Mouse (Mus musculus) forebrain, postnatal 0 days (tissue): Measurements from ENCODE around the gene Usp47. TPM values are rescaled to one million over a fixed set of nuclear protein-coding genes. Genes with fewer than 3 reads are reported as not detected.

Source experiments
- ATAC-seq: fragments of 200-750 bp; cut with Nextera tagmentation; 2 replicates; pipeline ENCODE4 v1.8.0; 2017; ENCODE audit warnings: mild to moderate bottlenecking, moderate library complexity
- DNase-seq: peaks from one replicate; pipeline ENCODE4 v3.0.0-alpha.2; 2015
- H3K27ac ChIP-seq: fragments of 300-500 bp; sonication (generic); 2 replicates; pipeline ENCODE4 v1.5.1; 2014; ENCODE audit warnings: low read depth, mild to moderate bottlenecking, antibody characterized with exemption, low read length, moderate library complexity, mixed read lengths
- H3K27me3 ChIP-seq: fragments of 300-500 bp; sonication (generic); 2 replicates; pipeline ENCODE4 v1.6.1; 2014; ENCODE audit warnings: mild to moderate bottlenecking, low read length, mixed read lengths; ENCODE audit not compliant: insufficient read depth
- H3K36me3 ChIP-seq: fragments of 300-500 bp; sonication (generic); 2 replicates; pipeline ENCODE4 v1.6.1; 2014; ENCODE audit warnings: mild to moderate bottlenecking, moderate library complexity; ENCODE audit not compliant: insufficient read depth
- H3K4me1 ChIP-seq: fragments of 300-500 bp; sonication (generic); 2 replicates; pipeline ENCODE4 v1.6.1; 2014; ENCODE audit warnings: antibody characterized with exemption; ENCODE audit not compliant: insufficient read depth
- H3K4me2 ChIP-seq: fragments of 300-500 bp; sonication (generic); 2 replicates; pipeline ENCODE4 v1.6.1; 2014; ENCODE audit warnings: low read depth, mild to moderate bottlenecking, moderate library complexity
- H3K4me3 ChIP-seq: fragments of 300-500 bp; sonication (generic); 2 replicates; pipeline ENCODE4 v1.5.1; 2014; ENCODE audit warnings: low read depth, low read length, mixed read lengths
- H3K9ac ChIP-seq: fragments of 300-500 bp; sonication (generic); 2 replicates; pipeline ENCODE4 v1.6.1; 2014; ENCODE audit warnings: mild to moderate bottlenecking
- H3K9me3 ChIP-seq: fragments of 300-500 bp; sonication (generic); 2 replicates; pipeline ENCODE4 v1.6.1; 2016; ENCODE audit warnings: low read length
- CTCF ChIP-seq: sonication (generic); IDR thresholded peaks from 2 replicates; pipeline ENCODE4 v1.5.1; 2016; ENCODE audit warnings: antibody characterized with exemption, control low read depth, low read depth
- WGBS: fragments of 180-500 bp; shearing (Covaris S2); extraction: QIAGEN DNeasy Blood & Tissue Kit; methylation state at CpG from one replicate; pipeline ENCODE4 v1.1.7; 2014; 5-methylcytosine and 5-hydroxymethylcytosine counted together
- polyA plus RNA-seq: library from polyadenylated mRNA; unstranded; fragments of >200 nt; fragmentation: Nextera tagmentation; extraction: Ambion mirVana; gene quantifications from 2 replicates; pipeline ENCODE4 v1.2.1, GENCODE M21; 2015
- total RNA-seq: library from RNA; depleted of rRNA; stranded (reverse); fragments of >200 nt; gene quantifications from 2 replicates; pipeline ENCODE4 v1.2.3, GENCODE M21; 2014

Gene Usp47
- total and polyA plus RNA-seq, 2 experiments from 2014 or later = 52.0 to 121 TPM

DNA sequence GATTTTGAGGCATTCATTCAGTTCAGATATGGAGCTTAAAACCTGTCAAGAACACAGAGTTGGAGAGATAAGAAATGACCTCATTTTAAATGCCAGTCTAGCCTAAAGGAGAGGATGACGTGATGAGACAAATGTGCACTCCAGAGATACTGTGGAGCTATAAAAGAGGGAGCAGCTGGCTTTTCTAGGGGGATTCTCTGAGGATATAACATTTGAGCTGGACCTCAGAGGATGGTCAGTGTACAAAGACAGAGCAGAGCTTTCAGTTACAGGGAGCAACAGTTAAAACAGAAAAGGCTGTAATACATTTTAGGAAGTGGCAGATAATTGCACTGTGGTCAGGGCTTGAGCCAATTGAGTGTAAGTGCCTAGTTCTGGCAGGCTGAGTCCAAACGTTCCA is 12.5 kb downstream of the Usp47 start:
- no peak for TF ChIP-seq CTCF
- H3K36me3 ChIP-seq = no peaks in the 10 kb centered on the region
- 36% methylated on average over 2 of the region's 2 CpGs for WGBS

GRCm38 (mm10) chr7:112036636-112037035 is 13.3 kb downstream of the Usp47 start:
- H3K4me1 ChIP-seq = no peaks in the 10 kb centered on the region
- ATAC-seq = no peak
- no peak for DNase-seq
- no peak for TF ChIP-seq CTCF
- H3K27ac ChIP-seq = no peak overlapping the region
- no peak overlapping the region for H3K4me3 ChIP-seq
- no peaks in the 10 kb centered on the region for H3K27me3 ChIP-seq
- no peak overlapping the region for H3K4me2 ChIP-seq
- no peak overlapping the region for H3K9ac ChIP-seq
- no peaks in the 10 kb centered on the region for H3K9me3 ChIP-seq
- WGBS = 80% methylated on average over 1 of the region's 1 CpGs
- no peaks in the 10 kb centered on the region for H3K36me3 ChIP-seq

More for the DNA sequence above, 12.5 kb downstream of the Usp47 start:
- Histone ChIP-seq H3K9ac (no peak overlapping the region), H3K4me2 (no peak overlapping the region), H3K4me3 (no peak overlapping the region), H3K4me1 (no peaks in the 10 kb centered on the region), H3K27ac (no peak overlapping the region), H3K27me3 (no peaks in the 10 kb centered on the region), H3K9me3 (no peaks in the 10 kb centered on the region)
- DNase-seq (no peak), ATAC-seq (no peak)

- no peak for DNase-seq
- Histone ChIP-seq H3K9me3 (no peaks in the 10 kb centered on the region), H3K9ac (no peak overlapping the region), H3K4me2 (no peak overlapping the region), H3K27ac (no peak overlapping the region), H3K4me3 (no peak overlapping the region), H3K4me1 (0 out of 2 replicates have a peak, but pooled peaks cover 3% of the 10 kb centered on the region), H3K36me3 (no peaks in the 10 kb centered on the region), H3K27me3 (no peaks in the 10 kb centered on the region)
- no peak for TF ChIP-seq CTCF
- no peak for ATAC-seq
These were observed 17.0 kb downstream of the Usp47 start for GRCm38 (mm10) chr7:112040271-112040670.

GRCm38 (mm10) chr7:112042758-112043157 is 19.5 kb downstream of the Usp47 start:
- H3K4me1 ChIP-seq = 0 out of 2 replicates have a peak, but pooled peaks cover 3% of the 10 kb centered on the region
- no peak overlapping the region for H3K4me3 ChIP-seq
- DNase-seq (no peak), ATAC-seq (no peak)
- no peak overlapping the region for H3K9ac ChIP-seq
- WGBS = 74% methylated on average over 2 of the region's 2 CpGs
- TF ChIP-seq CTCF = no peak
- H3K4me2 ChIP-seq = no peak overlapping the region
- no peaks in the 10 kb centered on the region for H3K36me3 ChIP-seq
- no peaks in the 10 kb centered on the region for H3K9me3 ChIP-seq
- no peak overlapping the region for H3K27ac ChIP-seq
- H3K27me3 ChIP-seq = no peaks in the 10 kb centered on the region

DNA sequence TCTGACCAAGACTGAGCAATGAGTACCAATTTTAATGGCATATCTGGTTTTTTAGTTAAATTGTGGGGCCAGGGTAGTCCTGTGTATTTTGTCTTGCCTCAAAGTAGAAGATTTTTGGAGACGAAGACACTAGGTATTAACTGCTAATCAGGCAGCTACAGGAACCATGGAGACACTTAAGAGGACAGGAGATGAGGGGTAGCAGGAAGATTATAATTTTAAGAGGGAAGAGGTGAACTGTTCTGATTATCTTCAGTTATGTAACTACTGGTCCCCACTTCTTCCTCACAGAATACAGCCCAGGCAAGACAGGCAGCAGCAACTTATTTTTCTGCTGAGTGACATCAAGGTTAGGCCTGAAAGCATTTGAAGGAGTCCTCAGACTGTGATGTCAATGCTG is 21.9 kb downstream of the Usp47 start:
- ATAC-seq (no peak), DNase-seq (no peak)
- Histone ChIP-seq H3K9ac (no peak overlapping the region), H3K4me1 (0 out of 2 replicates have a peak, but pooled peaks cover 3% of the 10 kb centered on the region), H3K9me3 (no peaks in the 10 kb centered on the region), H3K4me2 (no peak overlapping the region), H3K27me3 (no peaks in the 10 kb centered on the region), H3K27ac (no peak overlapping the region), H3K4me3 (no peak overlapping the region), H3K36me3 (no peaks in the 10 kb centered on the region; the same call in 1 of the 2 replicates)
- WGBS = 77% methylated on average over 1 of the region's 1 CpGs
- TF ChIP-seq CTCF = no peak

DNA sequence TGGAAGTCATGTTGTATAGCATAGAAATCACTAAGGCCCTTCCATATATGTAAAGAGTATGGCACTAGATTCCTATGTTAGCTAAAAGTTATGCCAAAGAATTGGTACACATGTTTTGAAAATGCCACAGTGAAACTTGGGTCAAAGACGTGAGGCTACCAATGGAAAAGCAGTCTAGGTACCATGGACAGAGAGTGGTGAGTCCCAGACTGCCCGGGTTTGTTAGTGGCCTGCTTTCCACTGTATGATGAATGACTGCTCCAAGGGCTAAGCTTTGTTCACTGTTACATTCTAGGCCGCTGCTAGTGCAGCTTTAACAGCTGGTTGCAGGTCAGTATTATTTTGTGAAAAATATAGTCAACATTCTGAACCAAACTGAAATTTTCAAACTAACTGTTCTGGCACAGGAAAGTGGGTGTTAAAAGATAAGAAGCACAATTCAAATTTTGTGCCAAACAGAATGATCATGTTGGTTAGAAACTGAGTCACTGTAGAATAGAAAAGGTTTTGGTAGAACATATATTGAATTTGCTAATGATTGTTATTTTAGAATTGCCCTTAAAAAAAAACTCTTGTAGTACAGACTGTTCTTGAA is 22.6 kb downstream of the Usp47 start:
- no peak for DNase-seq
- no peak for ATAC-seq
- H3K36me3 ChIP-seq = no peaks in the 10 kb centered on the region; the same call in 1 of the 2 replicates
- no peaks in the 10 kb centered on the region for H3K27me3 ChIP-seq
- TF ChIP-seq CTCF = no peak
- H3K4me1 ChIP-seq = 0 out of 2 replicates have a peak, but pooled peaks cover 3% of the 10 kb centered on the region
- no peak overlapping the region for H3K27ac ChIP-seq
- H3K9me3 ChIP-seq = no peaks in the 10 kb centered on the region
- 72% methylated on average over 3 of the region's 3 CpGs for WGBS
- H3K4me3 ChIP-seq = no peak overlapping the region
- no peak overlapping the region for H3K4me2 ChIP-seq
- H3K9ac ChIP-seq = no peak overlapping the region

DNA sequence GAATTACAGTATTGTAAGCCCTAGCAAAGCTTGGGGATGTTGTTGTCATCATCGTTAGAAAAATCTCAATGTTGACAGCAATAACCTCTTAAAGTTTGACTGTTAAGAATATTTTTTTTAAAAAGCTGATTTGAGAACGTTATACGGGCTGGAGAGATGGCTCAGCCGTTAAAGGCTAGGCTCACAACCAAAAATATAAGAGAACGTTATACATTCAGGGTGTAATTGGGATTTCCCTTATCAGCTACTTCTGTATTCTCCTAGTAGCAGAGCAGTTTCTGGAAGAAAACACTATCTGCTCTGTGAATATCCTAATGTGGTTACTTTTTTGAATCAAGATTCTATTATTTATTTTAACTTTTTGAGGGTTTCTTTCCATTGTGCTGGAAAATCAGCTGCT is 25.3 kb downstream of the Usp47 start:
- WGBS = 87% methylated on average over 5 of the region's 5 CpGs
- no peak for ATAC-seq
- H3K9ac ChIP-seq = no peak overlapping the region

More for the DNA sequence above, 25.3 kb downstream of the Usp47 start:
- Histone ChIP-seq H3K4me3 (no peak overlapping the region), H3K4me1 (no peaks in the 10 kb centered on the region), H3K27ac (no peak overlapping the region), H3K36me3 (no peaks in the 10 kb centered on the region; the same call in 1 of the 2 replicates), H3K9me3 (no peaks in the 10 kb centered on the region), H3K27me3 (no peaks in the 10 kb centered on the region), H3K4me2 (no peak overlapping the region)
- DNase-seq = no peak
- TF ChIP-seq CTCF = no peak
